Mouse (Mus musculus): ENCODE results near the gene Trim2.

The Trim2 gene

DNA sequence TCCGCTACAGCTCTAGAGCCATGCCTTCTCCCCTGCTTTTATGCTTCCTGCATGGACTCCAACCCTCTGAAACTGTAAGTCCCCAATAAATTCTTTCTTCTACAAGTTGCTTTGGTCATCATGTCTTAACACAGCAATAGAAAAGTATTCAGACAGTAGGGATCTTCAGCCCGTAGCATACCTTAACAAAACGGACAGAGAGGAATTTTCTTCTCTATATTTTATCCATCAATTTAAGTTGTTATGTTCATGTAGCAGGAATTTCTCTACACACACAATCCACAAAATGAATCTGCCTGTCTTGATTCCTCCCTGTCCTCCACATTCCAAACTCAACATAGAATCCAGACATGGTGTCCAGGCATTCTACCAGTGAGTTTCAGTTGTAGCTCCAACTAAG is at the start of gene Trim2:
TSS of gene Trim2 (minus strand) at position 101 of the 400 bp plus-strand sequence.
- DNase-seq, result no peak

GRCm38 (mm10) chr3:84355930-84356689 is 49.4 kb upstream of the Trim2 start:
- peak; percentile 84 to 91 for DNase-seq

DNA sequence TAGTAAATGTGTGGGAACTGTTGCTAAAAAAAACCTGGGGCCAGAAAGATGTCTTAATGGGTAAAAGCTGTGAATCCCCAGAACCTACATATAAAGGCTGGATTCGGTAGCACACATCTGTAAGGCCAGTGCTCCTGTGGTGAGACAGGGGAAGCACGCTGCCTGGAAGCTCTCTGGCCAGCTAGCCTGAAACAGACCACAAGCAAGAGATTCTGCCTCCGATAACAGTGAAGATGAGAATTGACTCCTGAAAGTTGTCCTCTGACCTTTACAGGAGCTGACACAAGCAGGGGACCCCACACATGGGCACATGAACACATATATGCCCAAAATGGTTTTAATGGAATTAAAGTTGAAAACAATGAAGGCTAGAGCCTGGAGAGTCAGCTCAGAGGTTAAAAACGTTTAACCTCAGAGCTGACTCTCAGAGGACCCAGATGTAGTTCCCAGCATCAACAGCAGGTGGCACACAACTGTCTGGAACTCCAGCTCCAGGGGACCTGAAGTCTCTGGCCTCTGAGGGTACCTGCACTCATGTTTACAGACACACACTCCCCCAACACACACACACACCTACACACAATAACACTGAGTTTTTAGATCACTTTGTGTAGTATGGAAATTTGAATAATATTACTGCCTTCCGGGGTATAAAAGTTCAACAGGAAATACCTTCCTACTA is 45.8 kb upstream of the Trim2 start:
- peak; percentile 64 to 69 for DNase-seq

DNA sequence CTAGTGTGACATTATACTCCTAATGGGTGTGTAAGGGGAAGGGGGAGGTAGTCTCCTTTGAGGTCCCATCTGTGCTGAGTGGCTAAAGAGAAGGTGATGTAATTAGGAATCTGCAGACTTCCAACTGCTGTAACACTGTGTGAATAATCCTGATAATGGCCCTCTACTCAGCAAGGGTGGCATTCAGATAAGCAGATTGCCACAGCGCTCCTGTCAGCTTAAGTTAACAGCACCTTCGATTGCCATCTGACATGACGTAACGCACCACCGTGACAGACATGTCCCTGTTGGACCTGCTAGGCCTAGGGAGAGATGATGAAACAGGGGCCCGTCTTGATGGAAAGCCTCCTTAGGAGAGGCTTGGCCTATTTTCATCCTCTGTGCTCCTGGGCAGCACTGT is 43.6 kb upstream of the Trim2 start:
- peak in 1 of 2 experiments; percentile 55 for DNase-seq

- no peak for DNase-seq
Measured at GRCm38 (mm10) chr3:84349771-84350170, 43.1 kb upstream of the Trim2 start.

DNA sequence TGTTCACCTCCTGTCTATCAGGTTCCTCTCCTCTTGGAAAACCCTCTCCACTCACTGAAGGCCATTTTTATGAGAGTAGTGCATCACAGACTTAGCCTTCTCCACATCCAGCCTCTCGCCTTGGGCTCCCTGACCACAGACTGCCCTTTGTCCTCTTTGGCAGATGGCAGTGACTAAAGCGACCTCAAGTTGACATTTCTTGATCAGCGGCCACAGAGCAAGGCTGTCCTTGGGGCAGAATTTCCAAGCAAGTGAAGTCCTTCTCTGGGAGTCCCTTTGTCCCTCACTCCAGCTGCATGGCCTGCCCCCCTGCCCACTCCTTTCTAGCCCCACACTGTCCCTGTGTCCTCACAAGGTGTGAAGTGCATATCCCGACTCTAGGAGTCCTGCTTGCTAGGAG is 40.7 kb upstream of the Trim2 start:
- no peak for DNase-seq

DNA sequence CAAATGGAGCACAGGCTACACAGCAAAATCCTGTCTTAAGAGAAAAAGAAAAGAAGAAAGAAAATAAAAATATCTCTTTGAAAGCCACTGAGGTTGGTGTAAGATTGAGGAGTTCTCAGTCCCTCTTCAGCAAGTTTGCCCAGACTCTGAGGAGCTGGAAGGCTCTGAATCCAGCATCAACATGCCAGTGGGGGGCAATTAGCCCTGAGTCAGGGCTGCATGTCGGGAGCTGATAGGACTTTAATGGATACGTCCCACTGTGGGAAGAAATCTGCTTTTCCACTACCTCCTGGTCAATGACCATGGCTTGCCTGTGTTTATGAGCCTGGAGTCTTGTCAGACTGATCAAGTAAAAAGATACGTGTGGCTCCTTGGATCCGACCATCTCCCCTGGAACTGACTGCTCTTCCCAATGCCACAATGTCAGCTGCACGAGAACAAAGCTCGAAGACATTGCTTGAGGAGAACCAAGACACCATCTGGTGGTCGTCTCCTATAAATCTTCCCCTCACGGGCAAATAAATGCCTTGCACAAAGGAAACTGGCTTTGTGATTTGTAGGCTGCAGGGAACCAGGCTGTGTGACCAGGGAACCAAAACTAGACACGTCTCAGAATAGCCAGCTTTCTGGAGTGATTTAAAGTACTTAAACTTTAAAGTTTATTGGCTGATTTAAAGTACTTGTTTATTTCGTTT is 39.9 kb upstream of the Trim2 start:
- no peak for DNase-seq

- DNase-seq, result no peak
Measured at GRCm38 (mm10) chr3:84345646-84345980, 38.9 kb upstream of the Trim2 start.

DNA sequence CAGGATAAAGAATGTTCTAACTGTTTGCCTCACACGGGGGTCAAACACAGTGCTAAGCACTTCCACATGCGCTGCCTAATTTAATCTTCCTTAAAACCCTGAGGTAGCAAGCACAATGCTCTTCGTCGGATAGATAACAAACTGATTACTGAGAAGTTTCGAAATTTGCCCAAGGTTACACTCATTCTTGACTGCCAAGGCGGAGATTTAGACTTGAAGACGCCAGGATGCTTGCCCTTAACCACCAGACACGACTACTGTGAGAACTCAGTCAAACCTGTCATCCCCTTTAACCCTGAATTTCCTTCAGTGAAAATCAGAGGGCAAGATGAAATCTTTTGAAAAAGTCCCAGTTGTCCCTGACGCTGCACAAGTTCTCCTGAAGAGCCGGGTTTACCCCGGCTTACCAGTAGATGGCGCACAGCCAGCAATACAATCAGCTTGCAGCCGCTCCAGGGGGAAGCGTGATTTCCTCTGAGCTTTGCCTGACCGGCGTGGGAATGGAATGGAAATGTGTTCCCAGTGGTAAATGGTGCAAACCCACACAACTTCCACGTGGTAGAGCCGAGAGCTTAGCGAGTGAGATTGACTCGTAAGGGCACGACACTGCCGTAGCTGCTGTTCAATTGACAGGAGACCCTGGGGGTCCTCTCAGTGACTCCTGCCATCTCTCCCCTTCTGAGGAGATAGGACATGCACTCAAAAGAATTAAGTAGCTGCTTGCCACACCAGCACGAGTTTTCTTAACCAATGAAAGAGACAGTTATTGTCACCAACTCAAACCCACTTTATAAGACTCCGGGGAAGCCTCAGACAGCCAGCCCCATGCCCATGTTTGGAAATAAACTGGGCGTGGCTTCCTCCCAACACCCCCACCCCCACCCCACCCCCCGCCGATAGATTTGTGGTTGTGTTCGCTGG is 38.3 kb upstream of the Trim2 start:
- DNase-seq, result peak; percentile 81 to 89

GRCm38 (mm10) chr3:84343101-84343500 is 36.4 kb upstream of the Trim2 start:
- DNase-seq, result no peak

- peak in 1 of 2 experiments; percentile 33 for DNase-seq
Measured at GRCm38 (mm10) chr3:84341811-84342210, 35.1 kb upstream of the Trim2 start.

DNA sequence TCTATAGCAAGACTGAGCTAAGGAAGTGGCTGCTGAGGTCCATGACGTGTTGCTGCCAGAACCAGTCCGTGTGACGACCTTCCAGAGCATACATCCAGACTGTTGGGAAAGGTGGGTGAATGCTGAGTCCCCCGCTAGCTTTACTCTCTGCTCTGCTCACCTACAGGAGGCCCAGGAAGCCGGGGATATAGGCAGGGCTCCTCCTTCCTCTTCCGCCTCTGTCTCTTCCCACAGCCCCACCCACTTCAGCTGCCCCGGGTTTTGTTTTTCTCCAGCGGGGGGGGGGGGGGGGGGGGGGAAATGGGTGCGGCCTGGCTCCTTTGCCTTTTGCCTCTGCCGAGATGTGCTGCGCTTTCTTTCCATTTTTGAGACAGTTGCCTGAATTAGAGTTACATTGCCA is 30.9 kb upstream of the Trim2 start:
- peak in 1 of 2 experiments; percentile 30 for DNase-seq

DNA sequence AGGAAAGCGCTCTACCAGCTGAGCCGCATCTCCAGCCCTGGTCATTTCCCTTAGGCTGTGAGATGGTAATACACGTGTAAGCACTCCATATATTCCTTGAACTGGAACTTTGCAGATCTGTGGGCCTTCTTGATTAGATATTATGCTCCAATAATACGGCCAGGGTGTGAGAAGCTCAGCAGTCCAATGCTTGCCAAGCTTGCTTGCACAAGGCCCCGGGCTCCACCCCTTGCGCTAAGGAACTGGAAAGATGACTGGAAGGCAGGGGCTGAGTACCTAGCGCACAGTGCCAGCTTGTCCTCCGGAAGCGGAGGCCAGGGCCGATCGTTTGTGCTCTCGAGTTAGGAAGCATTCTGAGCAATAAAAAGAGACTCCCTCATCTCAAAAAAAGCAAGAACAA is 29.7 kb upstream of the Trim2 start:
- DNase-seq, result peak in 1 of 2 experiments; percentile 40

- no peak for DNase-seq
Measured at GRCm38 (mm10) chr3:84335421-84336073, 28.9 kb upstream of the Trim2 start.

GRCm38 (mm10) chr3:84334771-84335420 is 28.2 kb upstream of the Trim2 start:
- DNase-seq, result no peak

DNA sequence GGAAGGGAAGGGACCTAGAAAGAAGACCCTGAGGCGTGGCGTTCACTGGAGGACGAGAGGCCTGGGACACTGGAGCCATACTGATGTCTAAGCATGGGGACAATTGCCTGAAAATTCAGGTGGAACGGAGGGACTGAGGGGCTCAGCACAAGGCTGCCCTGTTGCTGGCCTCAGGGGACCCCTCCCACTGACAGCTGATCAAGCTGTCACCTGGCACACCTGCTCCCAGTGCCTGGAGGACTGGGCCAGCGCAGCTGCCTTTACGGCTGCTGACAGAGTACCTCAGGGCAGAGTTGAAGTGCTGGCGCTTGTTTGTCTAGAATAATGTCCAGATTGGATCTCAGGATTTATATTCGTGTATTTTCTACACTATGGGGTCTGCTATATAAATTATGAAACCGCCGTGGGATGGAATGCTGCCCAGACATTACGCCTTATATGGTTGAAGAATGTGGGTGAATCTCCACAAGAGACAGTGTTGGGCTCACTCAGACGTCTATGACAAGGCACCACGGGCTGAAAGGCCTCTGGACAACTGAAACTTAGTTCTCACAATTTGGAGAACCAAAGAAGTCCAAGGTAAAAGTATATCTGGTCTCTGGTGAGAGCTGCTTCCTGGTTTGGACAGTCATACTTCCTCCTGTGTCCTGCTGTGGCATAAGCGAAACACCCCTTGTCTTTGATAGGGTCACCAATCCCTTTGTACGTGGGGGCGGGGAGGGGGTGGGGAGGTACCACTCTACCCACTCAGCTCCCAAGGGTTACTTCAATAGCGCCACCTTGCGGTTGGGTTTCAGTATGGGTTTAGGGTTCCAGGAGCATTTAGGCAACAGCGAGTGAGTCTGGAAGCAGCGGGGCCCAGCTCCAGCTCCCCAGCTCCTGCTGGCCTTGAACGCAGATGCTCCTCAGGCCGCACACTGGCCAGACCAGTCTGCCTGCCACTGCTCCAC is 27.0 kb upstream of the Trim2 start:
- DNase-seq, result peak; percentile 72 to 83

DNA sequence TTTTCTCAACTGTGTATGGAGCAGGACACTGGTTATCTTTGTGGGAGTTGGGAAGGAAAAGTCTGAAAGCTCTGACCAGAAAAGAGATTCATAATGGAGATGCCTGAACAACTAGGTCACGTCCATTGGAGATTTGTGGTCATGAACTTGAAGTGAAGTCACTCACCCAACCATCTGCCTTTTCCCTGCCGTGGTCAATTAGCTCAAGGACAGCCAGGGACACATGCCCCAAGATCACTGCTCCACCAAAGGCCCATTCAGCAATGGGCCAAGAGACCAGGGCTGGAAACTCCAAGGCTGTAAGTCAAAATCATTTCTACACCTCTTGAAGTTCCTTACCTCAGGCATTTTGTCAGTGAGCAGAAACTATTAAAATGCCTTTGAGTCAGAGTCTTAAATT is 23.5 kb upstream of the Trim2 start:
- DNase-seq, result no peak

- DNase-seq, result peak; percentile 49 to 72
Measured at GRCm38 (mm10) chr3:84324967-84325441, 18.3 kb upstream of the Trim2 start.

DNA sequence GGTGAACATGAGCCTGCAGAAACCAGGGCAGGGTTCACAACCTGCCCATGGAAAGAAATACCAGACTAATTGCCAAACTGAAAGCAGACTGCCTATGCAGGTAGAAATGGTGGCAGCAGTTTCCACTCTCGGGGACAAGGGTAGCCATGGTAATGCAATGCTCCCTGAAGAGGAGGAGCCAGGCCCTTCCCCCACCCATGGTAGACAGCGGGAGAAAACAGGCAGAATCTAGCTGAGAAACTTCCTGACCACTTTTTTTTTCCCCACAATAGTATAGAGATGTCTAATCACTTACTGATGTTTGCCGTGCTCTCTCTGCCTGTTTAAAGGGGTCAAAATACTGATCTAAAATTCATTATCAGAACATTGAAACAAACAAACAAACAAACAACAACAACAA is 17.8 kb upstream of the Trim2 start:
- no peak for DNase-seq

DNA sequence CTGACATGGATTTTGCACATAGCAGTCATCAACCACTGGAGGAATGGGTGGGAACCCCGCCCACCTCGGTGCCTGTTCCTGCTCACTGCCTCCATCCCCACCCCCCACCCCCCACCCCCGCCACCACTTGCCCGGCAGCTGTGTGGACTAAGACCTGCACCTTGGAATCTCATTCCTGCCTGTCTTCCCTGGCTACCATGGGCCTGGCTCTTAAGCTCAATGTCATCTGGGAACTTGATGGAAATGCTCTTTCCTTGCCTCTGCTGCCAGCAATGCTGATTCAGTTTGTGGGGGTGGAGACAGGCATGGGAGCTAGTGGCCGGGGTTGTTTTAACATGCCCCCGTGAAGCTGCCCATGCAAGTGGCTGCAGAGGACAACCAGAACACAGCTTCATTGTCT is 17.3 kb upstream of the Trim2 start:
- DNase-seq, result no peak

Data from lung, adult 18-20 months (tissue).